Mouse (Mus musculus) embryonic facial prominence, embryonic 13.5 days (tissue): ENCODE measurements around the gene Bcl11b. TPM values are rescaled to one million over a fixed set of nuclear protein-coding genes. Genes with fewer than 3 reads are reported as not detected.

ENCODE experiments used
- ATAC-seq: fragments of 200-750 bp; cut with Nextera tagmentation; 2 replicates; pipeline ENCODE4 v1.8.0; 2017; ENCODE audit warnings: low read depth; ENCODE audit not compliant: insufficient number of reproducible peaks, insufficient read depth, low FRiP score, low TSS enrichment
- H3K27ac ChIP-seq: fragments of 300-500 bp; sonication (generic); 2 replicates; pipeline ENCODE4 v1.5.1; 2015; ENCODE audit warnings: moderate library complexity, mild to moderate bottlenecking, inconsistent platforms
- H3K27me3 ChIP-seq: fragments of 300-500 bp; sonication (generic); 2 replicates; pipeline ENCODE4 v1.6.1; 2015; ENCODE audit warnings: mild to moderate bottlenecking, inconsistent platforms
- H3K36me3 ChIP-seq: fragments of 300-500 bp; sonication (generic); 2 replicates; pipeline ENCODE4 v1.6.1; 2015; ENCODE audit warnings: mild to moderate bottlenecking, inconsistent platforms
- H3K4me1 ChIP-seq: fragments of 300-500 bp; sonication (generic); 2 replicates; pipeline ENCODE4 v1.6.1; 2015; ENCODE audit warnings: inconsistent platforms
- H3K4me2 ChIP-seq: fragments of 300-500 bp; sonication (generic); 2 replicates; pipeline ENCODE4 v1.6.1; 2015; ENCODE audit warnings: moderate library complexity, mild to moderate bottlenecking, inconsistent platforms
- H3K4me3 ChIP-seq: fragments of 300-500 bp; sonication (generic); 2 replicates; pipeline ENCODE4 v1.5.1; 2015; ENCODE audit warnings: mild to moderate bottlenecking, inconsistent platforms
- H3K9ac ChIP-seq: fragments of 300-500 bp; sonication (generic); 2 replicates; pipeline ENCODE4 v1.6.1; 2015; ENCODE audit warnings: mild to moderate bottlenecking, inconsistent platforms
- H3K9me3 ChIP-seq: fragments of 300-500 bp; sonication (generic); 2 replicates; pipeline ENCODE4 v1.6.1; 2016; ENCODE audit warnings: inconsistent platforms
- WGBS: fragments of 180-500 bp; shearing (Covaris S2); methylation state at CpG from one replicate; pipeline ENCODE4 v1.1.7; 2015; ENCODE audit warnings: mixed read lengths; 5-methylcytosine and 5-hydroxymethylcytosine counted together
- polyA plus RNA-seq: library from polyadenylated mRNA; unstranded; fragments of >200 nt; fragmentation: Nextera tagmentation; extraction: Ambion mirVana; gene quantifications from 2 replicates; pipeline ENCODE4 v1.2.1, GENCODE M21; 2015

The Bcl11b gene
- polyA plus RNA-seq, 1 experiment from 2014 or later: 40.6 TPM

DNA sequence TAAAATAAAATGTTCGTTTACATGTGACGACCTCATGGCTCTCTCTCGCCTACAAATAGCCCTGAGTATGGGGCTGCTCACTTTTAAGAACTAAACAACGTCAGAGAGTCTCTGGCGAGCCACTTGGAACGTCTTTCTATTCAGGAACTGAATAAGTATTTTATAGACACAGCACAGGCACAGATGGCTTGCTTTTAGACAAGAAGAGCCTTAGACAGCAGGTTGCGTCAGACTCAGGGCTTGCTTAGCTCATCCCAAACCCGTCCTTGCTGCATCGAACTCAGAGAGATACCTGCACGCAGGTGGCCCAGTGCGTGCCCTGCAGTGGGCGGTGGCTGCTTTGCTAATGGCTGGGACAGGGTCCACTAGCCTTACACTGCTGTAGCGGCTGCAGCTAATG lies 82.7 kb downstream of the Bcl11b start:
- peaks cover 65% of the 10 kb centered on the region for H3K4me1 ChIP-seq
- no peaks in the 10 kb centered on the region for H3K27me3 ChIP-seq
- peak overlapping the region; percentile 44; the same call in 1 of the 2 replicates for H3K27ac ChIP-seq
- H3K9me3 ChIP-seq: peaks cover 16% of the 10 kb centered on the region
- no peak for ATAC-seq
- 81% methylated on average over 13 of the region's 13 CpGs for WGBS
- no peak overlapping the region for H3K4me3 ChIP-seq
- H3K4me2 ChIP-seq: no peak overlapping the region
- H3K36me3 ChIP-seq: peaks cover 32% of the 10 kb centered on the region
- no peak overlapping the region for H3K9ac ChIP-seq

DNA sequence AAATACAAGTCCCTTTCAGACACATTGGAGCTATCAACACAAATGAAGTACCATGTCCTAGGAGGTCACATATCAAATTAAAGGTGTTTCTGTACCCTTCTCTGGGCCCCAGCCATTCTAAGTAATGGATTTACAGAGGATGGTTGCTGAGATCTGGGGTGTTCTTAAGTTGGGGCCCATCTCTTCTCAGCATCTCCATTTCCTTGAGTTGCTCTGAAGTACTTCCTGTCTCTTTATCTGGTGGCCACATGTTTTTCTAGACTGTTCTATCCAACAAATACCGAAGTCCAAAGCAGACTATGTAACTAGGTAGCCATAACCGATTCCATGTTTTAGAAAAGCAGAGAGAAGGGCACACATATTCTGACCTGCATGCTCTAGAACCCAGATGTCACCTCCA lies 83.3 kb downstream of the Bcl11b start:
- peaks cover 59% of the 10 kb centered on the region for H3K4me1 ChIP-seq
- H3K36me3 ChIP-seq: peaks cover 38% of the 10 kb centered on the region
- ATAC-seq: no peak

DNA sequence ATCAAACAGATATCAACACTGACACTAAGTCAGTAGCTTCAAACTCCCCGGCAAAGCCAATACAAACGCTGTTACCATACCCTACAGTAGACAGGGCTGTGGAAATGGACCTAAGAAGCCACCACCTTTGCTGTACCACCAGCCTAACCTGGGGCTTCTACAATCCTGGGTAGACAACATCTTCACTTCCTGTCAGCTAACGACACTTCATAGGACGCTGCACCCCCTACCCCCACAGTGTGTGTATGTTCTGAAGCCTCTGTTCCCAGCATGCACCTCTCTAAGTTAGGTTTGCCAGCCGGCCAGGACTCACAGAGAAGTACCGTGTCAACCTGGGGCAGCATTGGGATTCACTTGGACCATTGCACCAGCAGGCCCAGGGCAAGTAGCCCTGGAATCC lies 84.6 kb downstream of the Bcl11b start:
- no peak overlapping the region for H3K9ac ChIP-seq
- H3K4me2 ChIP-seq: no peak overlapping the region
- H3K36me3 ChIP-seq: peaks cover 47% of the 10 kb centered on the region
- no peak overlapping the region for H3K4me3 ChIP-seq
- H3K9me3 ChIP-seq: peaks cover 21% of the 10 kb centered on the region
- no peaks in the 10 kb centered on the region for H3K27me3 ChIP-seq
- 92% methylated on average over 6 of the region's 6 CpGs for WGBS
- peaks cover 55% of the 10 kb centered on the region for H3K4me1 ChIP-seq
- ATAC-seq: no peak
- no peak overlapping the region for H3K27ac ChIP-seq

More for the DNA sequence above, 83.3 kb downstream of the Bcl11b start:
- Histone ChIP-seq H3K9ac (no peak overlapping the region), H3K9me3 (peaks cover 21% of the 10 kb centered on the region), H3K4me2 (no peak overlapping the region), H3K27me3 (no peaks in the 10 kb centered on the region), H3K4me3 (no peak overlapping the region), H3K27ac (no peak overlapping the region)
- WGBS: 80% methylated on average over 2 of the region's 2 CpGs

DNA sequence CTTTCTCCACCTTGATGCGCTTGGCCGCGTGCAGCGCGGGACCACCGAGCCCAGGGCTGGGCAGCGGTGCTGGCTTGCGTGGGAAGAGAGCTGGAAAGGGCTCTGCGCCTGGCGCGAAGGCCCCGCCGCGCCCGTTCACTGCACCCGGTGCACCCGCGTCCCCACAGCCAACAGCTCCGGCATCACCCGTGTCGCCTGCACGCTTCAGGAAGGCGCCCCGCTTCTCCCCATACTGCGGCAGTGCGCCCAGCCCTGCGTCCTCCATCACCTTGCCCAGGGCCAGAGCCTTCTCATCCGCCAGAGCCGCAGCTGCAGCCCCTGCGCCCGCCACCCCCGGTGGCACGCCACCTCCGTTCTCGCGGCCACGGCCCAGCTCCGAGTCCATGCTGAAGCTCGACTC lies 87.4 kb downstream of the Bcl11b start:
- no peak overlapping the region for H3K4me3 ChIP-seq
- no peak overlapping the region for H3K9ac ChIP-seq
- peaks cover 47% of the 10 kb centered on the region for H3K36me3 ChIP-seq
- 97% methylated on average over 39 of the region's 39 CpGs for WGBS
- no peaks in the 10 kb centered on the region for H3K27me3 ChIP-seq
- peaks cover 21% of the 10 kb centered on the region for H3K9me3 ChIP-seq
- no peak overlapping the region for H3K4me2 ChIP-seq
- peaks cover 38% of the 10 kb centered on the region for H3K4me1 ChIP-seq
- no peak overlapping the region for H3K27ac ChIP-seq
- no peak for ATAC-seq

DNA sequence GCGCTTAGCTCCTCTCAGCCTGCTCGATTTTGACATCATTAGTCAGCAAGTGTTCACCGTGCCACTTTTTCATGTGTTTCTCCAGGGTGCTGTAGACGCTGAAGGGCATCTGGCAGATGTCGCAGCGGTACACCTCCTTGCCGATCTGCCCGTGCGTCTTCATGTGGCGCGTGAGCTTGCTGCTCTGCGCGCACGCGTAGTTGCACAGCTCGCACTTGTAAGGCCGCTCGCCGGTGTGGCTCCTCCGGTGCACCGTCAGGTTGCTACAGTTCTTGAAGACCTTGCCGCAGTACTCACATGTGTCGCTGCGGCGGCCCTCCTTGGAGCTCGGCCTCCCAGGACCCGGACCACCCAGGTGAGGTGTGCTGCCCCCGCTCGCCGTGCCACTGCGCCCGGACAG lies 88.0 kb downstream of the Bcl11b start:
- no peak for ATAC-seq
- no peaks in the 10 kb centered on the region for H3K27me3 ChIP-seq
- H3K4me2 ChIP-seq: no peak overlapping the region
- H3K27ac ChIP-seq: no peak overlapping the region
- peaks cover 47% of the 10 kb centered on the region for H3K36me3 ChIP-seq
- 97% methylated on average over 32 of the region's 32 CpGs for WGBS
- H3K4me1 ChIP-seq: peaks cover 34% of the 10 kb centered on the region
- H3K9me3 ChIP-seq: peaks cover 21% of the 10 kb centered on the region
- no peak overlapping the region for H3K9ac ChIP-seq
- no peak overlapping the region for H3K4me3 ChIP-seq

DNA sequence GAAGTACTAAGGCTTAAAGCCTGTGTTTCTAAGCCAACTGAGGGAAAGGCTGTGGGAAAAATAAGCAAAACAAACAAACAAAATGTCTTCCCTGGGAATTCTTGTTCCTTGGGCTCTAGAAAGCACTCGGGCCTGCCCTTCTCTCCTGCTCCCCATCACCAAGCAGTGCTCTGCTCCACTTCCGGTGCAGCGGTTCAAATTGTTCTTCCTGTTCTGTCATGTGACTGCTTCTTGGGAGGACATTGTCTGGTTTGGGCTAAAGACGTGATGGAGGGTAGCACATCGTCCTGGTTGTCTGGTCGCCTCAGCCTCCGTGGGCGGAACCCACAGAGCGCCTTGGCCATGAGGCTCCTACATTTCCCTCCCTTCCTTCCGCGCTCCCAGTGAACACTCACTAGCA lies 94.6 kb downstream of the Bcl11b start:
- H3K27me3 ChIP-seq: no peaks in the 10 kb centered on the region
- no peak overlapping the region for H3K9ac ChIP-seq
- no peak for ATAC-seq
- no peak overlapping the region for H3K4me2 ChIP-seq
- H3K27ac ChIP-seq: no peak overlapping the region
- peaks cover 4% of the 10 kb centered on the region; the same call in 1 of the 2 replicates for H3K9me3 ChIP-seq
- WGBS: 78% methylated on average over 11 of the region's 11 CpGs
- peaks cover 14% of the 10 kb centered on the region for H3K4me1 ChIP-seq
- no peak overlapping the region for H3K4me3 ChIP-seq
- no peaks in the 10 kb centered on the region; the same call in 1 of the 2 replicates for H3K36me3 ChIP-seq

DNA sequence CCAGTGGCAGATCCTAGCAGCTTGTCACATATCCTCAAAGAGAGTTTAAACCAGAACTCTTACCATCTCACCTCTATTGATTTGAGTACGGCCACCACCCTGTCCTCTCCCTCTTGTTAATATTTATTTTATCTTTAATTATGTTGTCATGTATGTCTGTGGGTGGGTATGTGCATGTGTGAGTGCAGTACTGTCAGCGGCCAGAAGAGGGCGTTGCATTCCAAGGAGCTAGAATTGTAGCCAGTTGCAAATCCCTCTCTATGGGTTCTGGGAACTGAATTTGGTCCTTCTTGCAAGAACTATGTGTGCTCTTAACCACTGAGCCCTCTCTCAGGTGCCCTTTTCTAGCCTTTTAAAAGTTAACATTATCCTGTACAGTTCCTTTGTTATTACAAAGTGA lies 98.1 kb downstream of the Bcl11b start:
- Histone ChIP-seq H3K27ac (no peak overlapping the region), H3K4me2 (no peak overlapping the region), H3K9me3 (peaks cover 4% of the 10 kb centered on the region; the same call in 1 of the 2 replicates), H3K36me3 (no peaks in the 10 kb centered on the region), H3K4me1 (peaks cover 4% of the 10 kb centered on the region; the same call in 1 of the 2 replicates), H3K4me3 (no peak overlapping the region), H3K9ac (no peak overlapping the region), H3K27me3 (no peaks in the 10 kb centered on the region)
- ATAC-seq: no peak
- WGBS: 93% methylated on average over 3 of the region's 3 CpGs

DNA sequence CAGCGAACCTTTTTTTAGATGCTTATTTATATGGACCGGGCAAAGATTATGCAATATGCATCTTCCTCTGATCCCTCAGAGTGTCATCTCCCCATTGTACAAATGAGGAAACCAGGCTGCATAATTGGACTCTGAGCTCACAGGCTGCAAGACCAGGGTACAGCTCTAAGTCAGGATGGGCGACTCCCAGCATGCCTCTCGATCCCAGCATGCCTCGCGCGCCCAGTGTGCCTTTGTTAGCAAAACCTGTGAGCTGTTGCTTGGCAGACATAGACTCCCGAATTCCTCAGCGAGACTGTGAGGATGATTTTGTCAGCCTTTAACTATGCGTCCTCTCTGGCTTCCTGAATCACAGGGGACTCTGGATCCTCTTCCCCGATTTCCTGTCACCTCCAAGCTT lies 98.9 kb downstream of the Bcl11b start:
- no peak for ATAC-seq
- Histone ChIP-seq H3K4me1 (peaks cover 4% of the 10 kb centered on the region; the same call in 1 of the 2 replicates), H3K4me3 (no peak overlapping the region), H3K4me2 (no peak overlapping the region), H3K36me3 (no peaks in the 10 kb centered on the region), H3K27ac (no peak overlapping the region), H3K9ac (no peak overlapping the region), H3K9me3 (peaks cover 4% of the 10 kb centered on the region; the same call in 1 of the 2 replicates), H3K27me3 (no peaks in the 10 kb centered on the region)
- WGBS: 82% methylated on average over 11 of the region's 11 CpGs

DNA sequence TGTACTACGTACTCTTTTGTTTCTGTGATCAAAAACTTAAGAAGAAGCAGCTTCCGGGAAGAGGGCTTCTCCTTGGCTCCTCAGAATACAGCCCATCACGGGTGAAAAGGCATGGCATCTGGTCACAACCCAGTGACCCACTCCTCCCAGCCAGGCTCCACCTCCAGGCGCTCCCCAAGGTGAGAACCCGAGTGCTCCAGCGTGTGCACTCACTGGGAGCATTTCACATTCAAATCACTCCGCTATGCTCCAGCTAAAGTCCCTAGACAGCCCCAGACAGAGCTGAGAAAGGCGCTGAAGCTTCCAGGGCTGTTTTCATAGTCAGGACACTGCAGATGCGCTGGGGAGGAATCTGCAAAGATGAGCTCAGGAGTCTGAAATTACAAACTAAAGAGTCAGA lies 99.5 kb downstream of the Bcl11b start:
- Histone ChIP-seq H3K27ac (no peak overlapping the region), H3K36me3 (no peaks in the 10 kb centered on the region), H3K4me1 (peaks cover 4% of the 10 kb centered on the region; the same call in 1 of the 2 replicates), H3K4me3 (no peak overlapping the region), H3K27me3 (no peaks in the 10 kb centered on the region), H3K9me3 (peaks cover 4% of the 10 kb centered on the region; the same call in 1 of the 2 replicates), H3K4me2 (no peak overlapping the region), H3K9ac (no peak overlapping the region)
- 34% methylated on average over 9 of the region's 9 CpGs for whole genome bisulfite sequencing
- no peak for ATAC-seq

DNA sequence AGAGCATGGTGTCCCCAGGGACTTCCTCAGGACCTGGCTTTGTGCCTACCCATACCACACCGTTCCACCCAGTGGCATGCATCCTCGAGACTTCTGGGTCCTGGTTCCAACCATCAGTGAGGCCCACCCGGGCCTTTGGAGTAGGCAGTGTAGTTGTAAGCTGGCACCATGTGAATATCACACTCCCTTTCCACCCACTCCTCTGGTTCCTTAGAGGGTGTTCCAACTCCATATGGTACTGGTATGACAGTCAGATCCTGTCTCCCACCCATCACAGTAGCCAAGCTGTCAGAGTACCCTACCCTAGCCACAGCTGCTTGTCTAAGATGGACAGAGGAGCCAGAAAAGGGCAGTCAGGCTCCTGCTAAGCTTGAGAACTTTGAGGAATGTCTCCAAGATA lies 112.0 kb downstream of the Bcl11b start:
- Histone ChIP-seq H3K4me2 (no peak overlapping the region), H3K4me1 (peaks cover 46% of the 10 kb centered on the region), H3K27me3 (no peaks in the 10 kb centered on the region), H3K9ac (no peak overlapping the region), H3K9me3 (no peaks in the 10 kb centered on the region), H3K27ac (no peak overlapping the region), H3K4me3 (no peak overlapping the region), H3K36me3 (no peaks in the 10 kb centered on the region)
- 87% methylated on average over 3 of the region's 3 CpGs for WGBS
- no peak for ATAC-seq

DNA sequence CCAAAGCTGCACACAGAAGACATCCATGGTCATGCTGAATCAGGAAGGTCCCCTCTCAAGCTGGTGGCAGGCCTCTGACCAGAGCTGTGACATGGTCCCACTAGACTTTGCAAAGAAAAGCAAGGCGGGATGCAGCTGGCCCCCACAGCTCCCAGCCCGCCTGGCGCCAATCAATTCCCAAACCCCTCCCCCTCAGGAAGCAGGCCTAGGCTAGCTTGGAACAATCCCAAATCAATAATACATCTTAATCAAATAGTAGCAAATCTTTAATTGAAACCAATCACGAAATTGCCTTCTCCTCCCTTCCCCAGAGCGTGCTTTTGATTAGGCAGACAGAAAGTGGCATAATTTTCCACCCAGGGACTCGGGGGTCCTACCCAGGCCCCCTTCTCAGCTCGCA lies 113.1 kb downstream of the Bcl11b start:
- H3K4me3 ChIP-seq: no peak overlapping the region
- H3K9me3 ChIP-seq: no peaks in the 10 kb centered on the region
- WGBS: 31% methylated on average over 7 of the region's 7 CpGs
- H3K27me3 ChIP-seq: no peaks in the 10 kb centered on the region
- peak overlapping the region; percentile 78 for H3K27ac ChIP-seq
- 0 out of 2 replicates have a peak overlapping the region, but pooled peaks have one; percentile 21 for H3K9ac ChIP-seq
- H3K4me2 ChIP-seq: no peak overlapping the region
- ATAC-seq: no peak
- H3K36me3 ChIP-seq: no peaks in the 10 kb centered on the region
- peaks cover 46% of the 10 kb centered on the region for H3K4me1 ChIP-seq

DNA sequence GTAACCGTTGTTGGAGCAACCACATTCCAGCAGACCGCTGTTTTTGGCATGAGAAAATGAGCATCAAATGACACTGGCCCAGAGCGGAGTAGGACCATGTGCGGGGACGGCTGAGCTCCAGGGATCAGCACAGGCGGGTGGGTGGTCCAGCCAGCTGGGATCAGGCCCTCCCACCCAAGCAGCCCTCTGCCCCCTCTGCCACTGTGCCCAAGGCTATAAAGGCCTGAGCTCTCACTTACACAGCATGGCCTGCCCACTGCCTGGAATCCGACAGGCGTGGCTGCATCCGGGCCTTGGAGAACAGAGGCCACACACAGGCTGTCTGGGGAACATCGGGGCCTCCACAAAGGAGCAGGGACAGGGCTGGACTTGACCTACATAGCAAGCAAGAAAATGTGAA lies 113.6 kb downstream of the Bcl11b start:
- ATAC-seq: 0 out of 2 replicates have a peak, but pooled peaks have one; percentile 65
- Histone ChIP-seq H3K4me3 (no peak overlapping the region), H3K4me2 (no peak overlapping the region), H3K27ac (peak overlapping the region; percentile 78), H3K9me3 (no peaks in the 10 kb centered on the region), H3K36me3 (no peaks in the 10 kb centered on the region), H3K9ac (0 out of 2 replicates have a peak overlapping the region, but pooled peaks have one; percentile 21), H3K4me1 (peaks cover 46% of the 10 kb centered on the region), H3K27me3 (no peaks in the 10 kb centered on the region)
- 15% methylated on average over 10 of the region's 10 CpGs for WGBS
